Mouse (Mus musculus) cerebellum, postnatal 36 days (tissue): ENCODE data around the gene Bsn.

Experiments used
- DNase-seq, 2 experiments: peaks; one replicate each; pipeline ENCODE4 v3.0.0; 2021 to 2022; ENCODE audit warnings: mixed read lengths in 2 of 2

The Bsn gene

DNA sequence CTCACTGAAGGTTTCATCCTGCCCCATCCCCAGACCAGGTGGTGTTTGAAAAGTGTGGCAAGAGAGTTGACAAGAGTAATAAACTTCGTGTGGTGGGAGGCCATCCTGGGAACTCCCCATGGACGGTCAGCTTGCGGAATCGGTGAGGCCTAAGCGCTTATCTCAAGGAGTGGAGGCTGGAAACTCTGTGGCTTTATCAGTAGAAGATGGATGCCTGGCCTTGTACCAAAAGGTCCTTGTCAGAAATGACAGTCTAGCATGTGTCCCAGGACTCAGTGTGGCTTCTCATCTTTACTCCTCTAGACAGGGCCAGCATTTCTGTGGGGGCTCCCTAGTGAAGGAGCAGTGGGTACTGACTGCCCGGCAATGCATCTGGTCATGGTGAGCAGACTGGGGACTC is 106.6 kb downstream of the Bsn start:
- no peak for DNase-seq

GRCm38 (mm10) chr9:108082988-108083431 is 107.2 kb downstream of the Bsn start, which contains the start of gene Rnf123:
Gene Rnf123, minus strand, starts transcription at chr9:108083346.
- DNase-seq = no peak

GRCm38 (mm10) chr9:108082549-108082948 is 107.6 kb downstream of the Bsn start:
- peak in 1 of 2 experiments; percentile 44 for DNase-seq

GRCm38 (mm10) chr9:108080168-108080567 is 110.0 kb downstream of the Bsn start, which contains the start of gene Mst1:
Gene Mst1, plus strand, starts transcription at chr9:108080436.
- DNase-seq = no peak

GRCm38 (mm10) chr9:108073141-108073930 is 116.8 kb downstream of the Bsn start:
- DNase-seq = peak; percentile 79 to 85

DNA sequence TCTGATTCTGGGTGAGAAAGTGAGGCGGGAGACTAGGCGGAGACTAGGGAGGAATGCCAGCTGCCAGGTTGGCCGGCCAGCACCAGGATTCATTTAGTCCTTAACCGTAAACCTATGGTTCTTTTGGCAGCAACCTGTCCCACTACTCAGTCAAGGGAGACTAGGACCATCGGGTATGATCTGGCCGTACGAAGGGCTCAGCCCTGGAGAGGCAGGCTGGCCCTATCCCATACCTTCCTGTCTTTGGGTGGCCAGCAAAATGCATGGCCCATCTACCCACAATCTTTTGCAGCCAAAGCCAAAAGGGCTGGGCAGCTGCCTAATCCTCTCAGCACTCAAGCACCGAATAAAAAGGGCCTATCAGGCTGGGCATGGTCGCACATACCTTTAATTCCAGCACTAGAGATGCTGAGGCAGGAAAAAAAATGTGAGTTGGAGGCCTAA is 117.7 kb downstream of the Bsn start:
- DNase-seq = peak; percentile 65 to 69

DNA sequence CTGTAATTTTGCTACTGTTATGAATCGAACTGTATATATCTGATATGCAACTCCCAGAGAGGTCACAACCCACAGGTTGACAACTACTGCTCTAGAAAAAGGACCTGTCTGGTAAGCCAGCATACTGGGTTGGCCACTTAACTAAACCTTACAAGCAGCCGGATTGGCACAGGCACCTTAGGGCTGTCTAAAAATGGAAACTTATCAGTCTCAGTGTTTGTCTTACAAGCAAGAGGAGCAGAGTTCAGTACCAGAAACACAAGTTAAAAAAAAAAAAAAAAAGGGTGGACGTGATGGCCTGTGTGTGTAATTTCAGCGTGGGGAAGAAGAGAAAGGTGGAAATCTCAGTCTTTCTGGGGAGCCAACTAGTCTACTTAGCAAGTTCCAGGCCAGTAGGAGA is 118.4 kb downstream of the Bsn start:
- no peak for DNase-seq

DNA sequence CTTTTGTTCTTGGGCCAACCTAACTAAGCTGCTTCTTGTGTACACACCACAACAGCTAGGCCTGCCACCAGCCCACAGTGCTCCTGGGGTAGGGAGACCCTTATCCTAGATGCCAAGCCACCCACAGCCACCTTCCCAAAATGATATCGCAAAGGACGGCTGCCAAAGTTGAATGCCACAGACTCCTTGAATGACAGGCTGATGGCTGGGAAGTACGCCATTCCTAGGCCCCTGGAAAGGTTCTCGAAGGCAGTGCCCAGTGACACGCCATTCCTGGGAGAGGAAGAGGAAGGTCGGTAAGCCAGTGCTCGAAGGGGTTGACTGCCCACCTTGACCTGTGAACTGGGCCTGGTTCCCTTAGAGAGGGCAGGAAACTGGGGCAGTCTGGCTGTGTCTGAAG is 120.7 kb downstream of the Bsn start:
- no peak for DNase-seq

GRCm38 (mm10) chr9:108069007-108069406 is 121.2 kb downstream of the Bsn start:
- no peak for DNase-seq

GRCm38 (mm10) chr9:108067900-108068299 is 122.3 kb downstream of the Bsn start:
- peak; percentile 88 to 97 for DNase-seq

- no peak for DNase-seq
Measured at GRCm38 (mm10) chr9:108067199-108067598, 123.0 kb downstream of the Bsn start.

GRCm38 (mm10) chr9:108065491-108066011 is 124.6 kb downstream of the Bsn start:
- peak; percentile 75 to 86 for DNase-seq

DNA sequence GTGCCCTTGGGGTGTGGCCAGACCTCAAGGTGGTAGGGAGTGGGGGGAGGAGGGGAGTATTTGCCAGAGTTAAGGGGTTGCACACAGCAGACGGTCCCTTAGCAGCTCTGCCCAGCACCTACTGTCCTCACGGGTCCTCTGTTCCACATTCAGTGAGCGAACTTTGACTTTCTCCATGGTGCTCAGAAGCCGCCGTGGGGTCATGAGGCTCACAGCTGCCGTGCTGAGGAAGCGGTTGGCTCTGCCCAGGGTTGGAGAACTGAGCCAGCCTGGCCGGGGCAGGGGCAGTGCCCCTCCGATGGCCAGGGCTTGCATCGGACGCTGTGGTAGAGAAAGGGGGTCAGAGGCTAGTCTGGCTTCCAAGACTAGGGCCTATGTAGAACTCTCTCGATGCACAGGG is 126.8 kb downstream of the Bsn start:
- DNase-seq = no peak

DNA sequence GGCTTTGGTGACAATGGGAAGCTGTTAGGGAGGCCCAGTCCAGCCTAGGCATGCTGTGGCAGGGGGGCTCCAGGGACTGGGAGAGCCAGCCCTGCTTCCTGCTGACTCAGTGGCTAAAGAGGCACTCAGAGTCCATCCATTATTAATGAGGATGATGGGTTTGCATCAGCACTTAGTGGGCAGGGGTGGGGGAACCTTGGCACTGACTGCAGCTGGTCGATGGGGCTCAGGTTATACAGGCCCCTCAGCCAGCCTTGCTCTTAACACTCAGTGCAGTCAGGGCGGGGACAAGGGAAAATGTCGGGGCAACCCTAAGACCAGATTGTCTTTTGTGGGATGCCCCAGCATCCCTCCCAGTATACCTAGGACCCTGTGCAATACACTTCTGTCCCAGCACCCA is 128.0 kb downstream of the Bsn start:
- DNase-seq = no peak

- no peak for DNase-seq
Measured at GRCm38 (mm10) chr9:108058291-108058690, 131.9 kb downstream of the Bsn start.

DNA sequence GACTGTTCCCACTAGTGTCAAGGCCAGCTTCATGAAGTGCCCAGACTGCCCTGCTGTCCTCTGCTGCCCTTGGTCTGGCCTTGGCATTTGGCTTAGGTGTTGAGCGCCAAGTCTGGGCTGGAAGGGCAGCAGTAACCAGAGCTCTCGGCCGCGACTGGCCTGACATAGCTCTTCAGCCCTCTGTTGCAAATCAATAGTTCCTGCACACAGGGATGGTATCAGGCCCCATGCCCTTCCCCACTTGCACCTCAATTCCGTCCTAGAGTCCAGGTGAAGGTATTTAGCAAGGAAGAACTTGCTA is 133.0 kb downstream of the Bsn start:
- DNase-seq = no peak

GRCm38 (mm10) chr9:108056361-108057261 is 133.6 kb downstream of the Bsn start:
- peak in 1 of 2 experiments; percentile 10 for DNase-seq

GRCm38 (mm10) chr9:108055661-108056237 is 134.4 kb downstream of the Bsn start:
- DNase-seq = no peak

- DNase-seq = no peak
Measured at GRCm38 (mm10) chr9:108055061-108055460, 135.1 kb downstream of the Bsn start.

- DNase-seq = peak in 1 of 2 experiments; percentile 7
Measured at GRCm38 (mm10) chr9:108054331-108055040, 135.7 kb downstream of the Bsn start.

- peak; percentile 23 to 27 for DNase-seq
Measured at GRCm38 (mm10) chr9:108053665-108054225, 136.4 kb downstream of the Bsn start.
